Mouse (Mus musculus): ENCODE data around the gene Adcyap1. TPM values are rescaled to one million over a fixed set of nuclear protein-coding genes. Genes with fewer than 3 reads are reported as not detected.

Adcyap1 gene
- polyA plus RNA-seq (2017; shearing (Covaris generic)) = 0.20 TPM

DNA sequence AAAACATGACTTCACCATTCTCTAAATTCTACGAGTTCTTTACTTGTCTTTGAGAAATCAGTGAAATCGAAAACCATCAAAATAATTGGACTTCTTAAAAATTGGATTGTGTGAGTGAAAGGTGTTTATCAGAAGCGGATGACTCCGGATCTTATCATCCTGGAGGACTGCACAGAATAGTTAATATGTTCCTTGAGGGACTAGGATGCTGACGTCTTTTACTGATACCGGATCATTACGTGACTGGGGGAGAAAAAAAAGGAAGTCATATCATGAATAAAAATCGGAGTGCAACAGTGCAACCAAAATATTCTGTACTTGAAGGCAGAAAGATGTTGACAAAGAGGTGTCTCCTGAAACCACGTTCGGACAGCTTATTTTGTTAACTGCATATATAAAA is at the start of gene Adcyap1:
TSS of gene Adcyap1 (plus strand) at position 301 of the 400 bp plus-strand sequence.

